ENCODE assay signal across 15 mouse cellular contexts in the genomic region with DNA sequence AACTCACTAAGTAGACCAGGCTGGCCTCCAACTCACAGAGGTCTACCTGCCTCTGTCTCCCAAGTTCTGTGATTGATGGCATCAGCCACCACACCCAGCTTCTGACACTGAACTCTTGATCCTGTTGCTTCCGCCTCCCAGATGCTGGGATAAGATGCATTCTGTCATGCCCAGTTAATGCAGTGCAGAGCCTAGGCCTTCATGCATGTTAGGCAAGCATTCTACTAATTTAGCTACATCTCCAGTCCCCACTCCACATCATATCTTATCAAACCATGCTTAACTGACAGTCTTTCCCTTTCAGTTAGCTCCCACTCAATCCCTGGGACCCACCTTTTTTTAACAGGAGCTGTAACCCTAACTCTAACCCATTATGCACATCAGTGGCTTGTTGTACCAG. TPM values are rescaled to one million over a fixed set of nuclear protein-coding genes. Genes with fewer than 3 reads are reported as not detected.
DNase-seq lines count a peak whose midpoint lies in the region; ATAC-seq lines count a peak whose summit lies in the region.
"Had no signal": no experiment of that assay in that cellular context is flagged by ENCODE, and none has a peak within 500 bp of the region (broad histone marks: within the 10 kb centered on the region; RNA-seq: fewer than 3 reads in every experiment).

No protein-coding gene starts in this region.

- intact Hi-C loops in left cerebral cortex, postnatal 25 days (cut with DNase I): no loop called here

- no peak overlapping the region for H3K4me2 ChIP-seq in intestine, embryonic 16.5 days (ENCODE audit: low read depth, low read length)
- peak overlapping the region; percentile 43 for H3K4me2 ChIP-seq in liver, embryonic 16.5 days (ENCODE audit: low read depth, low read length)
- no peak overlapping the region for H3K4me2 ChIP-seq in hindbrain, embryonic 16.5 days (ENCODE audit: low read length)
- H3K4me2 ChIP-seq: embryonic facial prominence, embryonic 15.5 days; forebrain, embryonic 12.5 days; midbrain, embryonic 15.5 days; neural tube, embryonic 15.5 days had no signal

- H3K27me3 ChIP-seq in megakaryocyte, embryonic 14.5 days (replicated peaks): no peaks in the 10 kb centered on the region
- no peaks in the 10 kb centered on the region for H3K27me3 ChIP-seq in intestine, embryonic 16.5 days (replicated peaks; ENCODE audit: control insufficient read depth, insufficient read depth, low read length)
- no peaks in the 10 kb centered on the region for H3K27me3 ChIP-seq in liver, embryonic 16.5 days (ENCODE audit: control insufficient read depth, insufficient read depth, low read depth, low read length)
- H3K27me3 ChIP-seq in hindbrain, embryonic 16.5 days (replicated peaks; ENCODE audit: control insufficient read depth, insufficient read depth, low read length): no peaks in the 10 kb centered on the region
- H3K27me3 ChIP-seq: embryonic facial prominence, embryonic 15.5 days; forebrain, embryonic 12.5 days; midbrain, embryonic 15.5 days; neural tube, embryonic 15.5 days had no signal

- no peak for ATAC-seq in megakaryocyte, adult 5-6 weeks (ENCODE audit: poor library complexity, severe bottlenecking)
- ATAC-seq in intestine, embryonic 16.5 days: peak; percentile 12
- peak; percentile 54 for ATAC-seq in liver, embryonic 16.5 days (ENCODE audit: low read depth)
- no peak for ATAC-seq in hindbrain, embryonic 16.5 days
- ATAC-seq: midbrain, embryonic 15.5 days had no signal

- H3K4me1 ChIP-seq in megakaryocyte, embryonic 14.5 days: peaks cover 79% of the 10 kb centered on the region
- H3K4me1 ChIP-seq in intestine, embryonic 16.5 days (ENCODE audit: control insufficient read depth, insufficient read depth, low read length): no peaks in the 10 kb centered on the region; the same call in 1 of the 2 replicates
- peaks cover 34% of the 10 kb centered on the region for H3K4me1 ChIP-seq in liver, embryonic 16.5 days (ENCODE audit: control insufficient read depth, low read depth, low read length)
- no peaks in the 10 kb centered on the region for H3K4me1 ChIP-seq in hindbrain, embryonic 16.5 days (ENCODE audit: control insufficient read depth, insufficient read depth, low read depth, low read length)
- H3K4me1 ChIP-seq: embryonic facial prominence, embryonic 15.5 days; forebrain, embryonic 12.5 days; hindbrain, embryonic 10.5 days; midbrain, embryonic 15.5 days; neural tube, embryonic 15.5 days had no signal

- 81% methylated on average over 1 of the region's 1 CpGs for WGBS in intestine, embryonic 16.5 days
- WGBS in liver, embryonic 16.5 days (ENCODE audit: insufficient replicate concordance): 25% methylated on average over 1 of the region's 1 CpGs
- 94% methylated on average over 1 of the region's 1 CpGs for WGBS in hindbrain, embryonic 16.5 days

- no peak for DNase-seq in ovary, postnatal 36 days (ENCODE audit: low spot score)
- no peak for DNase-seq in left cerebral cortex, postnatal 25 days (ENCODE audit: low spot score in 2 of 2)
- DNase-seq in embryo, embryonic 11 days: no peak
- DNase-seq: cerebellum, postnatal 10 days; gastrocnemius, postnatal 36 days had no signal

- H3K27ac ChIP-seq in intestine, embryonic 16.5 days (ENCODE audit: low read length): no peak overlapping the region
- peak overlapping the region; percentile 90 for H3K27ac ChIP-seq in liver, embryonic 16.5 days (ENCODE audit: low read length)
- H3K27ac ChIP-seq in hindbrain, embryonic 16.5 days (ENCODE audit: low read depth, low read length): no peak overlapping the region
- H3K27ac ChIP-seq: embryonic facial prominence, embryonic 15.5 days; forebrain, embryonic 12.5 days; hindbrain, embryonic 10.5 days; midbrain, embryonic 15.5 days; neural tube, embryonic 15.5 days had no signal

- H3K36me3 ChIP-seq in megakaryocyte, embryonic 14.5 days (replicated peaks; ENCODE audit: low read length): no peaks in the 10 kb centered on the region
- H3K36me3 ChIP-seq in intestine, embryonic 16.5 days (ENCODE audit: control insufficient read depth, insufficient read depth, low read length): no peaks in the 10 kb centered on the region
- no peaks in the 10 kb centered on the region for H3K36me3 ChIP-seq in liver, embryonic 16.5 days (ENCODE audit: control insufficient read depth, insufficient read depth)
- no peaks in the 10 kb centered on the region for H3K36me3 ChIP-seq in hindbrain, embryonic 16.5 days (ENCODE audit: control insufficient read depth, insufficient read depth, low read length)
- H3K36me3 ChIP-seq: embryonic facial prominence, embryonic 15.5 days; forebrain, embryonic 12.5 days; hindbrain, embryonic 10.5 days; midbrain, embryonic 15.5 days; neural tube, embryonic 15.5 days had no signal

- H3K4me3 ChIP-seq in megakaryocyte, embryonic 14.5 days (replicated peaks): peak overlapping the region; percentile 81
- no peak overlapping the region for H3K4me3 ChIP-seq in intestine, embryonic 16.5 days (ENCODE audit: low read length)
- no peak overlapping the region for H3K4me3 ChIP-seq in liver, embryonic 16.5 days (ENCODE audit: low read depth, low read length)
- H3K4me3 ChIP-seq in hindbrain, embryonic 16.5 days (ENCODE audit: low read length): no peak overlapping the region
- H3K4me3 ChIP-seq: embryonic facial prominence, embryonic 15.5 days; forebrain, embryonic 12.5 days; hindbrain, embryonic 10.5 days; midbrain, embryonic 15.5 days; neural tube, embryonic 15.5 days had no signal

- no peaks in the 10 kb centered on the region for H3K9me3 ChIP-seq in megakaryocyte, embryonic 14.5 days
- H3K9me3 ChIP-seq in intestine, embryonic 16.5 days (ENCODE audit: control insufficient read depth, low read length): no peaks in the 10 kb centered on the region
- no peaks in the 10 kb centered on the region for H3K9me3 ChIP-seq in liver, embryonic 16.5 days (replicated peaks; ENCODE audit: control insufficient read depth, low read length)
- no peaks in the 10 kb centered on the region for H3K9me3 ChIP-seq in hindbrain, embryonic 16.5 days (ENCODE audit: control insufficient read depth, low read length)
- H3K9me3 ChIP-seq: embryonic facial prominence, embryonic 15.5 days; forebrain, embryonic 12.5 days; hindbrain, embryonic 10.5 days; midbrain, embryonic 15.5 days; neural tube, embryonic 15.5 days had no signal

- H3K9ac ChIP-seq in intestine, embryonic 16.5 days (ENCODE audit: low read depth, low read length): no peak overlapping the region
- H3K9ac ChIP-seq in liver, embryonic 16.5 days (ENCODE audit: low read depth, low read length): 0 out of 2 replicates have a peak overlapping the region, but pooled peaks have one; percentile 14
- no peak overlapping the region for H3K9ac ChIP-seq in hindbrain, embryonic 16.5 days (ENCODE audit: low read depth, low read length)
- H3K9ac ChIP-seq: embryonic facial prominence, embryonic 15.5 days; forebrain, embryonic 12.5 days; midbrain, embryonic 15.5 days; neural tube, embryonic 15.5 days had no signal

RNA-seq across cellular contexts. Expression of a gene that starts 16.1 kb away (rescaled TPM):
- 0.37 TPM in 1 of 2 replicates, not detected in the other for polyA plus RNA-seq in megakaryocyte, embryonic 14.5 days (2012; ENCODE audit: insufficient read depth, low replicate concordance)
- total RNA-seq in megakaryocyte, adult 5-6 weeks (2015): 50.0 and 55.9 TPM in 2 replicates
- total RNA-seq in megakaryocyte, adult 5-6 weeks (2017): 40.3 and 41.6 TPM in 2 replicates
- 34.2 and 36.1 TPM in 2 replicates for polyA plus RNA-seq in intestine, embryonic 16.5 days (2015; fragmentation: Nextera tagmentation; extraction: Ambion mirVana)
- 27.6 and 31.7 TPM in 2 replicates for polyA plus RNA-seq in liver, embryonic 16.5 days (2015; fragmentation: Nextera tagmentation; extraction: Ambion mirVana)
- 19.8 and 23.0 TPM in 2 replicates for polyA plus RNA-seq in hindbrain, embryonic 16.5 days (2015; fragmentation: Nextera tagmentation; extraction: Ambion mirVana)
- 10 to 100 TPM; 18.2 to 20.7 TPM for total RNA-seq in left cerebral cortex, postnatal 25 days (2021)

Comparison
In these comparisons a context has a peak if more than half of its experiments do, and no peak if none do; other contexts are left out.
1. ATAC-seq: peak in intestine, embryonic 16.5 days (single experiment) and liver, embryonic 16.5 days (single experiment); none in megakaryocyte, adult 5-6 weeks (single experiment) and hindbrain, embryonic 16.5 days (single experiment).
2. RNA of a gene that starts 16.1 kb away (polyA plus RNA-seq): 34.2 to 36.1 TPM in intestine, embryonic 16.5 days, 27.6 to 31.7 TPM in liver, embryonic 16.5 days and 19.8 to 23.0 TPM in hindbrain, embryonic 16.5 days; 0.37 TPM in megakaryocyte, embryonic 14.5 days; every median in the first group is over 10 times any median in the second.